Mouse (Mus musculus) heart, embryonic 15.5 days (tissue): Measurements from ENCODE around the gene Hoxb3. TPM values are rescaled to one million over a fixed set of nuclear protein-coding genes. Genes with fewer than 3 reads are reported as not detected.

Experiments used
- ATAC-seq: fragments of 200-750 bp; cut with Nextera tagmentation; replicated peaks from 2 replicates; pipeline ENCODE4 v1.8.0; 2017; ENCODE audit warnings: low read depth, moderate TSS enrichment; ENCODE audit not compliant: insufficient number of reproducible peaks, insufficient read depth, low FRiP score
- H3K27ac ChIP-seq: fragments of 300-500 bp; sonication (generic); 2 replicates; pipeline ENCODE4 v1.5.1; 2015; ENCODE audit warnings: mild to moderate bottlenecking, inconsistent platforms
- H3K27me3 ChIP-seq: fragments of 300-500 bp; sonication (generic); 2 replicates; pipeline ENCODE4 v1.6.1; 2015; ENCODE audit warnings: inconsistent platforms
- H3K36me3 ChIP-seq: fragments of 300-500 bp; sonication (generic); 2 replicates; pipeline ENCODE4 v1.6.1; 2015; ENCODE audit warnings: mild to moderate bottlenecking, inconsistent platforms
- H3K4me1 ChIP-seq: fragments of 300-500 bp; sonication (generic); replicated peaks from 2 replicates; pipeline ENCODE4 v1.6.1; 2015; ENCODE audit warnings: inconsistent platforms
- H3K4me2 ChIP-seq: fragments of 300-500 bp; sonication (generic); 2 replicates; pipeline ENCODE4 v1.6.1; 2015; ENCODE audit warnings: inconsistent platforms, mild to moderate bottlenecking, moderate library complexity
- H3K4me3 ChIP-seq: fragments of 300-500 bp; sonication (generic); 2 replicates; pipeline ENCODE4 v1.5.1; 2015; ENCODE audit warnings: mild to moderate bottlenecking, inconsistent platforms
- H3K9ac ChIP-seq: fragments of 300-500 bp; sonication (generic); 2 replicates; pipeline ENCODE4 v1.6.1; 2015; ENCODE audit warnings: mild to moderate bottlenecking, inconsistent platforms
- H3K9me3 ChIP-seq: fragments of 300-500 bp; sonication (generic); replicated peaks from 2 replicates; pipeline ENCODE4 v1.6.1; 2016; ENCODE audit warnings: inconsistent platforms
- WGBS: fragments of 180-500 bp; shearing (Covaris S2); methylation state at CpG from one replicate; pipeline ENCODE4 v1.1.7; 2015; ENCODE audit warnings: mixed read lengths; 5-methylcytosine and 5-hydroxymethylcytosine counted together
- polyA plus RNA-seq: library from polyadenylated mRNA; unstranded; fragments of >200 nt; fragmentation: Nextera tagmentation; extraction: Ambion mirVana; gene quantifications from 2 replicates; pipeline ENCODE4 v1.2.1, GENCODE M21; 2015

The Hoxb3 gene
- polyA plus RNA-seq, 1 experiment from 2014 or later: 0.71 TPM

DNA sequence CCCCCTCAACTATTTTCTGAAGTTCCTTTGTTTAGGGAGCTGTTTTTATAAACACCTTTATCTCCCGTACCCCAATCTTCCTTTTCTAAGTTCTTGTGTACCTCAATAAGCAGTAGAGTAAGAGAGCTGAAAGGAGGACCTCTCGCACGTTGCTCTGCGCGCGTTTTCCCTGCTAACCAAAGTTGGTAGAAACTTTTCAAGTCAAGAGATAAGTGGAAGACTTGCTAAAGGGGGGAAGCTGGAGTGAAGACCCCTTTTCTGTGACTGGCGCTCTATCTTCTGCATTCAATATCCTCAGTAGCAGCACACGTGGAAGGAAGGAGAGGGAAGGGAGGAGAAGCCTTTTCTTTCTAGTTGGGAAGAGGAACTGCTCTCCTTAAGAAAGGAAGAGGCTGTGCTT is 1.8 kb downstream of the Hoxb3 start:
- H3K27me3 ChIP-seq: peaks cover 100% of the 10 kb centered on the region

GRCm38 (mm10) chr11:96325747-96326212 is 2.7 kb downstream of the Hoxb3 start:
- H3K9ac ChIP-seq: no peak overlapping the region
- H3K27ac ChIP-seq: no peak overlapping the region; the same call in 1 of the 2 replicates
- no peak for ATAC-seq
- H3K4me2 ChIP-seq: peak overlapping the region; percentile 3; the same call in 1 of the 2 replicates
- no peak overlapping the region; the same call in 1 of the 2 replicates for H3K4me3 ChIP-seq
- 17% methylated on average over 22 of the region's 22 CpGs for WGBS
- no peaks in the 10 kb centered on the region for H3K36me3 ChIP-seq
- H3K4me1 ChIP-seq: 0 out of 2 replicates have a peak, but pooled peaks cover 2% of the 10 kb centered on the region
- peaks cover 100% of the 10 kb centered on the region for H3K27me3 ChIP-seq
- no peaks in the 10 kb centered on the region for H3K9me3 ChIP-seq

More for the DNA sequence above, 1.8 kb downstream of the Hoxb3 start:
- Histone ChIP-seq H3K9ac (no peak overlapping the region), H3K4me1 (peaks cover 4% of the 10 kb centered on the region; the same call in 1 of the 2 replicates), H3K4me2 (no peak overlapping the region), H3K4me3 (no peak overlapping the region; the same call in 1 of the 2 replicates), H3K36me3 (no peaks in the 10 kb centered on the region), H3K27ac (no peak overlapping the region; the same call in 1 of the 2 replicates), H3K9me3 (no peaks in the 10 kb centered on the region)
- 23% methylated on average over 8 of the region's 8 CpGs for WGBS
- no peak for ATAC-seq

DNA sequence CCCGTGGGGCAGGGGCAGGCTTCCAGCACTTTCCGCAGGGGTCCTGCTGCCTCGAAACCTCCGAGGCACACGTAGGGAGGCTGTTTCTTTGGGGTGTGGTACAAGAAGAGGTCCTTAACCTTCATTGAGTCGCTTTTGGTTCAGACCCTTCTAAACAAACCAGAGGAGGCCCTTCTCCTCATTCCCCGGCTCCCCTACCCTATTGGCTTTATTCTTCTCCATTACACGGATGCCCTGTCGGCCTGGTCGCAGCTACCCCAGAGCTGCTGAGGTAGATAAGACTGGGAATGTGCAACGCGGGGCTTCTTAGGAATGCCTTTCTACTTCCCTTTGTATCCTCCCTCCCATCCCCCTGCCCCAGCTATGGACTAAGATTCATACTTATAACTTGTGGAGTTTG is 3.6 kb downstream of the Hoxb3 start:
- 15% methylated on average over 12 of the region's 12 CpGs for WGBS
- Histone ChIP-seq H3K4me3 (no peak overlapping the region; the same call in 1 of the 2 replicates), H3K9ac (no peak overlapping the region), H3K4me1 (0 out of 2 replicates have a peak, but pooled peaks cover 2% of the 10 kb centered on the region), H3K36me3 (no peaks in the 10 kb centered on the region), H3K27ac (no peak overlapping the region), H3K27me3 (peaks cover 100% of the 10 kb centered on the region), H3K4me2 (peak overlapping the region; percentile 11; the same call in 1 of the 2 replicates), H3K9me3 (no peaks in the 10 kb centered on the region)
- ATAC-seq: no peak

DNA sequence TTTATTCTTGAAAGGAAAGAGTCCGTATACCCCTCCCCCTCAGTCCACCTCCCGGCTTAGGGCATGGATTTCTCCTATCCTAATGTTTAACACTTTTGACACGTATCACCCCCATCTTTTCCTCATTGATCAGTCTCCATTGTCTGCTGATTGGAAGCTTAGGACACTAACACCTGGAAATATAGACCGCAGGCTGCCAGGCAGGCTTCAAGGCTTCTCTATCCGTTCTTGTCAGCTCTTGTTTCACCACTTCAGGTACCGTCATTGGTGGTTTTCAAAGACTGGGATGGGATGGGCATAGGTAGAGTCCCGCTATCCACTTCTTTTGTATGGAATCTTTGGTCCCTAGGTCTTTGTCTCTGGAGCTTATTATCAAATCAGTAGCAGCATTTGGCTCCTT is 4.0 kb downstream of the Hoxb3 start:
- no peak overlapping the region for H3K9ac ChIP-seq
- H3K27me3 ChIP-seq: peaks cover 100% of the 10 kb centered on the region
- no peaks in the 10 kb centered on the region for H3K9me3 ChIP-seq
- WGBS: 20% methylated on average over 7 of the region's 7 CpGs
- no peak overlapping the region for H3K4me2 ChIP-seq
- ATAC-seq: no peak
- no peak overlapping the region for H3K27ac ChIP-seq
- H3K36me3 ChIP-seq: no peaks in the 10 kb centered on the region
- H3K4me3 ChIP-seq: no peak overlapping the region
- peaks cover 2% of the 10 kb centered on the region; the same call in 1 of the 2 replicates for H3K4me1 ChIP-seq

- no peak overlapping the region for H3K4me3 ChIP-seq
- no peak overlapping the region for H3K27ac ChIP-seq
- no peak overlapping the region for H3K4me2 ChIP-seq
- no peak overlapping the region for H3K9ac ChIP-seq
- no peaks in the 10 kb centered on the region for H3K9me3 ChIP-seq
- H3K36me3 ChIP-seq: no peaks in the 10 kb centered on the region
- 18% methylated on average over 5 of the region's 5 CpGs for WGBS
- H3K27me3 ChIP-seq: peaks cover 100% of the 10 kb centered on the region
- peaks cover 7% of the 10 kb centered on the region; the same call in 1 of the 2 replicates for H3K4me1 ChIP-seq
- ATAC-seq: no peak
These were observed 4.6 kb downstream of the Hoxb3 start for GRCm38 (mm10) chr11:96327750-96328149.

- Histone ChIP-seq H3K27me3 (peaks cover 100% of the 10 kb centered on the region), H3K9me3 (no peaks in the 10 kb centered on the region), H3K9ac (no peak overlapping the region), H3K4me2 (no peak overlapping the region), H3K4me1 (peaks cover 8% of the 10 kb centered on the region; the same call in 1 of the 2 replicates), H3K27ac (no peak overlapping the region), H3K4me3 (no peak overlapping the region), H3K36me3 (no peaks in the 10 kb centered on the region)
- 21% methylated on average over 8 of the region's 8 CpGs for WGBS
- ATAC-seq: no peak
These were observed 5.5 kb downstream of the Hoxb3 start for GRCm38 (mm10) chr11:96328605-96329004.

DNA sequence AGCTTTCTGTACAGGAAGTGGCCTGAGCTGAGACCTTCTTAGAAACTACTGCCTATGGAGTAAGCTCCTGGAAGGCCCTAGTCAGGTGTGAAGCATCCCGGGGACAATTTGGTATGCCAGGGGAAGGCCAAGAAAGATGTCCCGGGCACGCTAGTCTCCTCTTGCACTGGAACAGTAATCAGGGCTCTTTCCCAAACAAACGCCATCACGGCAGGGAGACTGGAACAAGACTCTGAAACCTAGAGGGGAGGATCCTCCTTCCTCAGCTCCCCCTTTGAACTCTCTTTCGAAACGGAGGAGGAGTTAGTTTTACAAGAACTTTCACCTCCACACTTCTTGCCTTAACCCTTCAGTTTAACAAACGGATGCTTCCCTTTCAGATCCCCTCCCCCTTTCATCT is 9.0 kb downstream of the Hoxb3 start:
- Histone ChIP-seq H3K4me3 (peak overlapping the region; percentile 43), H3K27ac (peak overlapping the region; percentile 49; the same call in 1 of the 2 replicates), H3K9me3 (no peaks in the 10 kb centered on the region), H3K36me3 (no peaks in the 10 kb centered on the region), H3K4me2 (peak overlapping the region; percentile 52), H3K27me3 (peaks cover 100% of the 10 kb centered on the region), H3K4me1 (peaks cover 6% of the 10 kb centered on the region; the same call in 1 of the 2 replicates), H3K9ac (no peak overlapping the region)
- WGBS: 5% methylated on average over 8 of the region's 8 CpGs
- no peak for ATAC-seq

- peaks cover 100% of the 10 kb centered on the region for H3K27me3 ChIP-seq
These were observed 9.5 kb downstream of the Hoxb3 start for GRCm38 (mm10) chr11:96332618-96333032.

DNA sequence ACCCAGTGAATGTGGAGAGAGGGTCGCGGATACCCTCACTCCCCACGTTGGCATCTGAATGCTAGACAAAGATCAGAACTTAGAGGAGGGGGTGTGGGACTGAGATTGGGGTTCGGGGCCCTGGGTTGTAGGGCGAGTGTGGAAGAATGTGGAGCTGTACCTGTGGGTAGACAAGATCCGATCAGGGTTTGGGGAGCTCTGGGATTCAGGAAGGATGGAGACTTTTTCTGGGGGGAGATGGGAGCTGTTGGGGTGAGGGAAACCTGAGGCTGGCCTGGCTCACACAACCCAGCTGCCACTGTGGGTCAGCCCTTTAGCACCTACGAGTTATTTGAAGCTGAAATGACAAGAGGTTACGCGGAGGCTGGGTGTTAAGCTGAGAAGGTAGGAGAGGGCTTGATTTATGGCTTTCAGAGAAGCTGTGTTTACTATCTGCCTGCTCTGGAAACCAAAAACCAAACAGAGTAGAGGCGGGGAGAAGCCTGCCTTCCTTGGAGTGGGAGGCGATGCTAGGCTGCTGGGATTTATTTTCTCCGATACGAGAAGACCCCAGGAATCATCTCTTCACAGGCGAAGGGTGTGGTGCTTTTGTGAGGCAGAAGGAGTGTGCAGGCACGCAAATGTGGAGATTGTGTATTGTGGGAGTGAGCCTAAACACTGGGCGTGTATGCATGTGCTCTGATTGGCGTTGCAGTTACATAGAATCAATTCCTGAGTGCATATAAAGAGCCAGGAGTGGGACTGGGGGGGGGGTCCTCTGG is 10.3 kb downstream of the Hoxb3 start:
- Histone ChIP-seq H3K27ac (peak overlapping the region; percentile 58), H3K27me3 (peaks cover 100% of the 10 kb centered on the region), H3K4me3 (peak overlapping the region; percentile 43), H3K9me3 (no peaks in the 10 kb centered on the region), H3K36me3 (no peaks in the 10 kb centered on the region), H3K4me2 (peak overlapping the region; percentile 52), H3K9ac (peak overlapping the region; percentile 40; the same call in 1 of the 2 replicates), H3K4me1 (peaks cover 6% of the 10 kb centered on the region; the same call in 1 of the 2 replicates)
- ATAC-seq: no peak
- WGBS: 19% methylated on average over 17 of the region's 17 CpGs

More at GRCm38 (mm10) chr11:96332618-96333032, 9.5 kb downstream of the Hoxb3 start:
- peak overlapping the region; percentile 58; the same call in 1 of the 2 replicates for H3K27ac ChIP-seq
- no peak overlapping the region for H3K9ac ChIP-seq
- H3K36me3 ChIP-seq: no peaks in the 10 kb centered on the region
- ATAC-seq: no peak
- peak overlapping the region; percentile 43 for H3K4me3 ChIP-seq
- whole genome bisulfite sequencing: 6% methylated on average over 34 of the region's 35 CpGs
- peak overlapping the region; percentile 52 for H3K4me2 ChIP-seq
- H3K9me3 ChIP-seq: no peaks in the 10 kb centered on the region
- peaks cover 6% of the 10 kb centered on the region; the same call in 1 of the 2 replicates for H3K4me1 ChIP-seq

DNA sequence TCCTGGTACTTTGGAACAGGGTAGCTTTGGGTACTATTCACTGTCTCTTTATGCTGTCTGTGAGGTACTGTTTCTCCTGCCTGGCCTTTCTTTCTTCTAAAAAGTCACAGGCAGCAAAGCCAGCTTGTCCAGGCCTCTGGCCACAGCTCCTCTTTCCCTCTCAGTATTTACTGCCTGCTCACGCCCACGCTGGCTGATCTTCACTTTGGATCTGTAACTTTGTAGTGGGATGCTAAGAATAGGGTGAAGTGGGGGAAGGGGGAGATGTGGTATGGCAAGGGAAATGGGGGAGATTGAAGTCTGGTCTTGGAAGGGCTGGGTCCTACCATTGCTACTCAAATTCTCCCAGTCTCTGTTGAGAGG is 10.9 kb downstream of the Hoxb3 start:
- no peaks in the 10 kb centered on the region for H3K36me3 ChIP-seq
- H3K9ac ChIP-seq: peak overlapping the region; percentile 40; the same call in 1 of the 2 replicates
- H3K27me3 ChIP-seq: peaks cover 100% of the 10 kb centered on the region
- WGBS: 31% methylated on average over 2 of the region's 2 CpGs
- H3K4me2 ChIP-seq: peak overlapping the region; percentile 52; the same call in 1 of the 2 replicates
- H3K4me1 ChIP-seq: peaks cover 6% of the 10 kb centered on the region; the same call in 1 of the 2 replicates
- peak overlapping the region; percentile 43; the same call in 1 of the 2 replicates for H3K4me3 ChIP-seq
- no peak for ATAC-seq
- H3K27ac ChIP-seq: peak overlapping the region; percentile 58
- no peaks in the 10 kb centered on the region for H3K9me3 ChIP-seq

DNA sequence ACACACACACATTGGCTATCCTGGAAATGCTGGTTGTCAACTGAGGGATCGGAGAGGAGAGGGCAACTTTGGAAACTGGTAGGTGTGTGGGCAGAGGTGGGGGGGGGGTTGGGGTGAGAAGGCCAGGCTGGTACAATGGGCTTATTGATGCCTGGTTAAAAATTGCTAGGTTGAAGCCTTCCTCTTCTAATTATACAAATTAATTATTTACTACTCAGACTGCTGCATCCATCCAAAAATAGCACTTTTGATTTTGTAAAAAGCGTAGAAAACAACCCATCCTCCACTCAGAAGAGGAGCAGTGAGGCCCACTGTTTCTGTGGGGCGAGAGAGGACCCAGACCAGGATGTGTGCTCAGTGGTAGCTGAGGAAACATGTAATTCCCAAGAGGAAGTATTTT is 11.9 kb downstream of the Hoxb3 start:
- no peak overlapping the region for H3K4me2 ChIP-seq
- no peak overlapping the region for H3K27ac ChIP-seq
- no peak for ATAC-seq
- H3K4me1 ChIP-seq: peaks cover 6% of the 10 kb centered on the region; the same call in 1 of the 2 replicates
- peaks cover 100% of the 10 kb centered on the region for H3K27me3 ChIP-seq
- no peak overlapping the region for H3K9ac ChIP-seq
- H3K9me3 ChIP-seq: no peaks in the 10 kb centered on the region
- WGBS: 61% methylated on average over 3 of the region's 3 CpGs
- no peaks in the 10 kb centered on the region for H3K36me3 ChIP-seq
- H3K4me3 ChIP-seq: no peak overlapping the region
